Mouse (Mus musculus) heart, postnatal 14 days (tissue): ENCODE results near the gene C1ra. TPM values are rescaled to one million over a fixed set of nuclear protein-coding genes. Genes with fewer than 3 reads are reported as not detected.
"Not testable (repeated sequence)": the region's sequence is repeated elsewhere in the genome, so short reads cannot be mapped to it uniquely, and the experiment has no call there.

ENCODE experiments used
- DNase-seq, 2 experiments: peaks; one replicate each; pipeline ENCODE4 v3.0.0; 2021 to 2022
- intact Hi-C: fragments of 180-260 bp; cut with DNase I; formaldehyde crosslinking; loops from one replicate; pipeline ENCODE4 v1.15.1; 2025
- long read RNA-seq, 2 experiments: library from polyadenylated mRNA; stranded (forward); transcript quantifications; one replicate each; pipeline ENCODE4 v2.0.0; 2021
- total RNA-seq, 2 experiments: library from RNA; stranded (reverse); gene quantifications; 2 replicates each; pipeline ENCODE4 v1.2.3; 2021

Gene C1ra
- total RNA-seq: 10 to 100 TPM in 1 of 2 experiments, 1 to 10 TPM in 1; 8.8 to 10.8 TPM
- long read RNA-seq, experiment 1, transcript C1ra-201 (11 exons, 2,981 nt): major isoform, 12 of 17 reads
- long read RNA-seq, experiment 1, partial matches to known transcripts: 1 of 17 reads
- long read RNA-seq, experiment 1, other reads (novel, unspliced or antisense): 4 of 17 reads
- long read RNA-seq, experiment 2, transcript C1ra-201 (11 exons, 2,981 nt): major isoform, 11 of 24 reads
- long read RNA-seq, experiment 2, partial matches to known transcripts: 13 of 24 reads
- long read RNA-seq, experiment 2, other reads (novel, unspliced or antisense): 0 of 24 reads

- intact Hi-C loops: loop anchor here (5.0 kb wide), 1 partner anchor 245 kb away; the partner anchor contains the start of genes Atn1 and Gm45234
- peak; percentile 57 to 73 for DNase-seq
These were observed at the start of gene C1ra for GRCm38 (mm10) chr6:124512355-124512836. TSS of gene C1ra (plus strand) at chr6:124512405.

GRCm38 (mm10) chr6:124463881-124464291 is 48.3 kb upstream of the C1ra start:
- intact Hi-C loops: no loop called here
- DNase-seq: no peak

GRCm38 (mm10) chr6:124464305-124465271 is 47.6 kb upstream of the C1ra start, which contains the start of gene Clstn3:
TSS of gene Clstn3 (minus strand) at chr6:124464794.
- peak; percentile 54 to 68 for DNase-seq

GRCm38 (mm10) chr6:124465299-124465698 is 46.9 kb upstream of the C1ra start:
- DNase-seq: no peak
- intact Hi-C loops: no loop called here

More at GRCm38 (mm10) chr6:124464305-124465271, 47.6 kb upstream of the C1ra start, which contains the start of gene Clstn3:
- intact Hi-C loops: no loop called here

GRCm38 (mm10) chr6:124465729-124466128 is 46.5 kb upstream of the C1ra start:
- intact Hi-C loops: no loop called here
- no peak for DNase-seq

- DNase-seq: no peak
- intact Hi-C loops: no loop called here
These were observed 41.1 kb upstream of the C1ra start for GRCm38 (mm10) chr6:124471121-124471520.

GRCm38 (mm10) chr6:124471783-124472638 is 40.2 kb upstream of the C1ra start:
- DNase-seq, intact Hi-C loops: not testable (repeated sequence)

- intact Hi-C loops: no loop called here
- DNase-seq: peak; percentile 41 to 66
These were observed 39.4 kb upstream of the C1ra start for GRCm38 (mm10) chr6:124472801-124473200.

GRCm38 (mm10) chr6:124474621-124475020 is 37.6 kb upstream of the C1ra start:
- DNase-seq: no peak
- intact Hi-C loops: no loop called here

GRCm38 (mm10) chr6:124475335-124476075 is 36.7 kb upstream of the C1ra start:
- intact Hi-C loops, DNase-seq: not testable (repeated sequence)

- no peak for DNase-seq
- intact Hi-C loops: no loop called here
These were observed 36.0 kb upstream of the C1ra start for GRCm38 (mm10) chr6:124476216-124476615.

GRCm38 (mm10) chr6:124476796-124477195 is 35.4 kb upstream of the C1ra start:
- intact Hi-C loops: no loop called here
- no peak for DNase-seq

GRCm38 (mm10) chr6:124477221-124477655 is 35.0 kb upstream of the C1ra start:
- intact Hi-C loops: no loop called here
- no peak for DNase-seq

- intact Hi-C loops: no loop called here
- DNase-seq: peak; percentile 11 to 12
These were observed 34.1 kb upstream of the C1ra start for GRCm38 (mm10) chr6:124477922-124478651.

GRCm38 (mm10) chr6:124478874-124479572 is 33.2 kb upstream of the C1ra start:
- no peak for DNase-seq
- intact Hi-C loops: no loop called here

- no peak for DNase-seq
- intact Hi-C loops: no loop called here
These were observed 32.7 kb upstream of the C1ra start for GRCm38 (mm10) chr6:124479573-124479930.

- DNase-seq: peak in 1 of 2 experiments; percentile 18
- intact Hi-C loops: loop anchor here (10.0 kb wide), 1 partner anchor 285 kb away; the partner anchor contains the start of gene Eno2
These were observed 31.9 kb upstream of the C1ra start for GRCm38 (mm10) chr6:124480295-124480694.

GRCm38 (mm10) chr6:124481571-124481970 is 30.6 kb upstream of the C1ra start:
- intact Hi-C loops: loop anchor here (10.0 kb wide), 1 partner anchor 283 kb away; the partner anchor contains the start of gene Eno2
- peak; percentile 48 to 73 for DNase-seq
